Mouse (Mus musculus) myocyte (in vitro differentiated cells): Measurements from ENCODE around the gene Rxra.

Experiments
- CEBPB ChIP-seq: IDR thresholded peaks from 2 replicates; pipeline ENCODE4 v1.6.1; 2011; ENCODE audit warnings: mild to moderate bottlenecking, moderate library complexity; ENCODE audit not compliant: poor library complexity, insufficient read depth, severe bottlenecking
- E2F4 ChIP-seq: IDR thresholded peaks from one replicate; pipeline ENCODE4 v1.6.1; 2011; ENCODE audit warnings: mild to moderate bottlenecking, control low read depth, moderate library complexity; ENCODE audit not compliant: insufficient read depth
- POLR2A ChIP-seq: IDR thresholded peaks from one replicate; pipeline ENCODE4 v1.6.1; 2011; ENCODE audit warnings: low read depth, mild to moderate bottlenecking, control low read depth, moderate library complexity; ENCODE audit not compliant: insufficient read length
- TCF12 ChIP-seq: IDR thresholded peaks from one replicate; pipeline ENCODE4 v1.6.1; 2011; ENCODE audit warnings: mild to moderate bottlenecking, control low read depth; ENCODE audit not compliant: poor library complexity, insufficient read depth, severe bottlenecking

DNA sequence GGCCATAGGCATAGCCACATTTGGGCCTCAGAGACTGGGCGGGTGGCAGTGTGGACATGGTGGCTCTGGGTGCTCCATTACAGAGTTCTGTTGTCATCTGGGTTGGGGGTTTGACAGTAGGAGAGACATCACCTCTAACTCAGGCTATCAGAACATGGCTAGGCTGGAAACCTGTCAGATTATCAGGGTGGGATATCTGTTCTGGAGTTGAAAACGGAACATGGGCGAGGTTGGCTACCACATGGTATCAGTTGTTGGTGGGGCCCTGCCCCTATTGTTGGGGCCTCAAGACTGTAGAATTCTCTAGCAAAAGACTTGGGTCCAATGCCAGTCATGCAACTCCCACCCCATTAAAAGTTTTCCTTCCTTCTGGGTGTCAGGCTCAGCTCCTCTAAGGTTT, 37.1 kb downstream of the Rxra start:
- TF ChIP-seq POLR2A (no peak), E2F4 (no peak), CEBPB (no peak), TCF12 (no peak)
